ENCODE assay signal across 25 mouse cellular contexts in the genomic region with DNA sequence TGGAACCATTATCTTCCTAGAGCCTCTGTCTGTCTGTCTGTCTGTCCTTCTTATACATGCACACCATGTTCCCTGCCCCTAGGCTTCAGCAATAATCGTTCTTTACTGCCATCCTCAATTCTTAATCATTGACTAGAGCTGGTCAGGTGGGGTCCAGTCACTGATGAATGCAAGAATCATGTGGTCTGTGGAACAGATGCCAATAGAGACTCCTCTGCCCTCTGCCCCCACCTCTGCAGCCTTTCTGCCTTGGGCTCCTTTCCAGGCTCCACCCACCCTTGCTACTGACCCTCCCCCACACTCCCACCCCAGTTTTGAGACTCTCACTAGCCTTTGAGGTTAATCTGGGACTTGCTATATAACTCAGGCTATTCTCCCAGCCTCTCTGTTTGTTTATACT. TPM values are rescaled to one million over a fixed set of nuclear protein-coding genes. Genes with fewer than 3 reads are reported as not detected.
DNase-seq lines count a peak whose midpoint lies in the region; ATAC-seq and TF ChIP-seq lines count a peak whose summit lies in the region.
"Had no signal": no experiment of that assay in that cellular context is flagged by ENCODE, and none has a peak within 500 bp of the region (broad histone marks: within the 10 kb centered on the region; RNA-seq: fewer than 3 reads in every experiment).

No protein-coding gene starts in this region.

- H3K27me3 ChIP-seq in hindbrain, embryonic 10.5 days (ENCODE audit: insufficient read depth, poor library complexity, severe bottlenecking): peaks cover 4% of the 10 kb centered on the region; the same call in 1 of the 2 replicates
- H3K27me3 ChIP-seq in hindbrain, embryonic 12.5 days: no peaks in the 10 kb centered on the region
- no peaks in the 10 kb centered on the region for H3K27me3 ChIP-seq in kidney, postnatal 0 days (ENCODE audit: insufficient read depth, low read length)
- H3K27me3 ChIP-seq in limb, embryonic 10.5 days (ENCODE audit: low read depth, poor library complexity, severe bottlenecking): 0 out of 2 replicates have a peak, but pooled peaks cover 4% of the 10 kb centered on the region
- H3K27me3 ChIP-seq: embryonic facial prominence, embryonic 12.5 days; forebrain, embryonic 15.5 days had no signal

- intact Hi-C loops in left cerebral cortex, postnatal 25 days (cut with DNase I): no loop called here
- intact Hi-C loops in left cerebral cortex, postnatal 4 days (cut with DNase I): no loop called here

- H3K9me3 ChIP-seq in hindbrain, embryonic 10.5 days: peaks cover 2% of the 10 kb centered on the region; the same call in 1 of the 2 replicates
- H3K9me3 ChIP-seq in hindbrain, embryonic 12.5 days (replicated peaks): no peaks in the 10 kb centered on the region
- no peaks in the 10 kb centered on the region for H3K9me3 ChIP-seq in kidney, postnatal 0 days (replicated peaks; ENCODE audit: low read length)
- H3K9me3 ChIP-seq in limb, embryonic 10.5 days (replicated peaks): 0 out of 2 replicates have a peak, but pooled peaks cover 3% of the 10 kb centered on the region
- H3K9me3 ChIP-seq: embryonic facial prominence, embryonic 12.5 days; forebrain, embryonic 15.5 days had no signal

- no peak overlapping the region for H3K4me3 ChIP-seq in hindbrain, embryonic 10.5 days
- no peak overlapping the region for H3K4me3 ChIP-seq in hindbrain, embryonic 12.5 days
- H3K4me3 ChIP-seq in kidney, postnatal 0 days (replicated peaks; ENCODE audit: low read depth, low read length): no peak overlapping the region
- H3K4me3 ChIP-seq in limb, embryonic 10.5 days: no peak overlapping the region
- H3K4me3 ChIP-seq: embryonic facial prominence, embryonic 12.5 days; erythroblast, embryonic 14.5 days; forebrain, embryonic 15.5 days had no signal

- no peak overlapping the region for H3K4me2 ChIP-seq in hindbrain, embryonic 12.5 days (replicated peaks)
- no peak overlapping the region for H3K4me2 ChIP-seq in kidney, postnatal 0 days (ENCODE audit: low read length)
- H3K4me2 ChIP-seq: embryonic facial prominence, embryonic 12.5 days; forebrain, embryonic 15.5 days had no signal

- H3K27ac ChIP-seq in hindbrain, embryonic 10.5 days: peak overlapping the region; percentile 60
- H3K27ac ChIP-seq in hindbrain, embryonic 12.5 days: no peak overlapping the region
- no peak overlapping the region for H3K27ac ChIP-seq in kidney, postnatal 0 days
- H3K27ac ChIP-seq in limb, embryonic 10.5 days: no peak overlapping the region
- H3K27ac ChIP-seq: embryonic facial prominence, embryonic 12.5 days; forebrain, embryonic 15.5 days; stomach, postnatal 0 days had no signal

- H3K4me1 ChIP-seq in hindbrain, embryonic 10.5 days (replicated peaks): peaks cover 41% of the 10 kb centered on the region
- peaks cover 13% of the 10 kb centered on the region for H3K4me1 ChIP-seq in hindbrain, embryonic 12.5 days
- no peaks in the 10 kb centered on the region for H3K4me1 ChIP-seq in kidney, postnatal 0 days (replicated peaks; ENCODE audit: insufficient read depth, low read length)
- H3K4me1 ChIP-seq in limb, embryonic 10.5 days: peaks cover 6% of the 10 kb centered on the region; the same call in 1 of the 2 replicates
- H3K4me1 ChIP-seq: embryonic facial prominence, embryonic 12.5 days had no signal

- no peak for TF ChIP-seq CTCF in kidney, postnatal 0 days (IDR thresholded peaks at IDR 0.05; ENCODE audit: low read depth)

- no peaks in the 10 kb centered on the region for H3K36me3 ChIP-seq in hindbrain, embryonic 10.5 days
- H3K36me3 ChIP-seq in hindbrain, embryonic 12.5 days: no peaks in the 10 kb centered on the region
- no peaks in the 10 kb centered on the region for H3K36me3 ChIP-seq in kidney, postnatal 0 days (ENCODE audit: insufficient read depth, low read length)
- no peaks in the 10 kb centered on the region for H3K36me3 ChIP-seq in limb, embryonic 10.5 days
- H3K36me3 ChIP-seq: embryonic facial prominence, embryonic 12.5 days; forebrain, embryonic 15.5 days had no signal

- no peak for DNase-seq in hindbrain, embryonic 10.5 days (ENCODE audit: low spot score)
- DNase-seq in kidney, adult 18-20 months: peak; percentile 62
- peak; percentile 20 for DNase-seq in kidney, postnatal 0 days (ENCODE audit: low spot score)
- no peak for DNase-seq in limb, embryonic 10.5 days (ENCODE audit: low spot score)
- DNase-seq in layer of hippocampus, postnatal 36 days: no peak
- DNase-seq in left cerebral cortex, postnatal 25 days (ENCODE audit: low spot score in 2 of 2): no peak
- DNase-seq in left cerebral cortex, postnatal 4 days: no peak
- DNase-seq: adrenal gland, adult 2 months; cerebellum, adult 9-11 months; gastrocnemius, postnatal 14 days; heart, adult 18-20 months; heart, postnatal 36 days; lung, adult 2 months; lung, postnatal 36 days; right cerebral cortex, postnatal 25 days had no signal

- ATAC-seq in hindbrain, embryonic 12.5 days (ENCODE audit: low FRiP score): no peak
- ATAC-seq in kidney, postnatal 0 days (replicated peaks; ENCODE audit: low FRiP score, low read depth): peak; percentile 87
- ATAC-seq: forebrain, embryonic 15.5 days; hindbrain, embryonic 16.5 days had no signal

- 73% methylated on average over 1 of the region's 1 CpGs for WGBS in hindbrain, embryonic 10.5 days
- WGBS in hindbrain, embryonic 12.5 days: 72% methylated on average over 1 of the region's 1 CpGs
- WGBS in kidney, postnatal 0 days: 52% methylated on average over 1 of the region's 1 CpGs
- 80% methylated on average over 1 of the region's 1 CpGs for WGBS in limb, embryonic 10.5 days

- H3K9ac ChIP-seq in hindbrain, embryonic 12.5 days: no peak overlapping the region
- no peak overlapping the region for H3K9ac ChIP-seq in kidney, postnatal 0 days (ENCODE audit: low read depth, low read length)
- H3K9ac ChIP-seq: embryonic facial prominence, embryonic 12.5 days; forebrain, embryonic 15.5 days had no signal

RNA-seq across cellular contexts. Expression of a gene that starts 38.2 kb away (rescaled TPM):
- 12.4 and 13.5 TPM in 2 replicates for polyA plus RNA-seq in hindbrain, embryonic 10.5 days (2016; fragmentation: Nextera tagmentation; extraction: Ambion mirVana)
- polyA plus RNA-seq in hindbrain, embryonic 12.5 days (2016; fragmentation: Nextera tagmentation; extraction: Ambion mirVana): 5.8 and 6.9 TPM in 2 replicates
- 12.0 and 14.8 TPM in 2 replicates for polyA plus RNA-seq in kidney, postnatal 0 days (2015; fragmentation: Nextera tagmentation; extraction: Ambion mirVana)
- 7.3 and 8.9 TPM in 2 replicates for polyA plus RNA-seq in limb, embryonic 10.5 days (2016; fragmentation: Nextera tagmentation; extraction: Ambion mirVana)
- total RNA-seq in layer of hippocampus, postnatal 36 days (2021): under 1 TPM; 0.25 to 0.38 TPM
- total RNA-seq in left cerebral cortex, postnatal 25 days (2021): under 1 TPM; 0.18 to 0.37 TPM
- total RNA-seq in left cerebral cortex, postnatal 4 days (2021): 1 to 10 TPM in 1 of 2 experiments, under 1 TPM in 1; 0.83 to 1.0 TPM

RNA-seq across cellular contexts. Expression of a gene that starts 49.1 kb away (rescaled TPM):
- polyA plus RNA-seq in hindbrain, embryonic 10.5 days (2016; fragmentation: Nextera tagmentation; extraction: Ambion mirVana): 0.09 and 0.20 TPM in 2 replicates
- 0.14 TPM in 1 of 2 replicates, not detected in the other for polyA plus RNA-seq in hindbrain, embryonic 12.5 days (2016; fragmentation: Nextera tagmentation; extraction: Ambion mirVana)
- polyA plus RNA-seq in kidney, postnatal 0 days (2015; fragmentation: Nextera tagmentation; extraction: Ambion mirVana): not detected in 2 replicates
- not detected in 2 replicates for polyA plus RNA-seq in limb, embryonic 10.5 days (2016; fragmentation: Nextera tagmentation; extraction: Ambion mirVana)
- not detected for total RNA-seq in layer of hippocampus, postnatal 36 days (2021)
- total RNA-seq in left cerebral cortex, postnatal 25 days (2021): not detected
- total RNA-seq in left cerebral cortex, postnatal 4 days (2021): not detected
- total RNA-seq: adrenal gland, adult 2 months; gastrocnemius, postnatal 14 days; heart, adult 18-20 months; heart, postnatal 36 days; layer of hippocampus, postnatal 14 days; left cerebral cortex, postnatal 36 days; liver, adult 2 months had no signal
- polyA plus RNA-seq: adrenal gland, adult 2 months; embryonic facial prominence, embryonic 12.5 days; forebrain, embryonic 15.5 days; heart, embryonic 14.5 days; liver, adult 2 months; lung, adult 2 months had no signal

Comparison
In these comparisons a context has a peak if more than half of its experiments do, and no peak if none do; other contexts are left out.
1. DNase-seq: peak in kidney, adult 18-20 months (single experiment) and kidney, postnatal 0 days (single experiment); none in hindbrain, embryonic 10.5 days (single experiment), limb, embryonic 10.5 days (single experiment), layer of hippocampus, postnatal 36 days (0 of 2), left cerebral cortex, postnatal 25 days (0 of 2) and left cerebral cortex, postnatal 4 days (single experiment).